ENCODE assay signal across 8 mouse cellular contexts in the genomic region with DNA sequence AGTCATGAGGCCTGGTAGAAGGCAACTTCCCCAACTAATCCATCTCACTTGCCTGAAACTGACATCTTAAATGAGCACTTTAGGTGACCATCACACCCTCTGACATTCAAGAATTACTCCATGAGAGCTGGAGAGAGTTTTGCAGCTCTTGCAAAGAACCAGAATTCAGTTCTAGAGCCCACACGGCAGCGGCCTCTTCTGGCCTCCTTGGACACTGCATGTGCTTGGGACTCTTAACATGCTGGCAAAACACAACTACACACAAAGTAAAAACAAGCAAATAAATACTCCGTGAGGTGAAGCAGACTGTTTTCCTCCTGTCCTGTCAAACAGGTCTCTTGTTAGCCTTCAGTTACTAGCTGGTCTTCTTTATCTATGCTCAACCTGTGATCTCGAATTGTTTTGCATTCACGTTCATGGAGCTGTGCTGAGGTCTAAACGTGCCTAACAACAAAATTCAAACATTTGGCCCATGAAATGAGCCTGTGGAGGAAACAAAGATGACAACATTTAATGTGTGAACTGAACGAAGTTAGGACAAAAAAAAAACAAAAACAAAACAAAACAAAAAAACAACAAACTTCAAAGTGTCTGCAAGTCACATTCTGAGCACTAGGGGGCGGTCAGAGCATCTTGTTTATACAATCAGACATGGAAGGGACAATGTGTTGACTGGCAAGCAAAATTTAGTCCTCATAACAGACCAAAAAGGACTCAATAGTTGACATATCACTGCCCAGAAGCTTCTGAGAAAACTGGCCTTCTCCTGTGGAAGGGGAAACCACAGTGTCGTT. TPM values are rescaled to one million over a fixed set of nuclear protein-coding genes. Genes with fewer than 3 reads are reported as not detected.
DNase-seq lines count a peak whose midpoint lies in the region; ATAC-seq lines count a peak whose summit lies in the region.
"Not testable (repeated sequence)": the region's sequence is repeated elsewhere in the genome, so short reads cannot be mapped to it uniquely, and the experiment has no call there.
"Had no signal": no experiment of that assay in that cellular context is flagged by ENCODE, and none has a peak within 500 bp of the region (broad histone marks: within the 10 kb centered on the region; RNA-seq: fewer than 3 reads in every experiment).

No protein-coding gene starts in this region.

- ATAC-seq in frontal cortex, adult (ENCODE audit: low TSS enrichment): peak; percentile 87
- ATAC-seq in megakaryocyte, adult 5-6 weeks (ENCODE audit: poor library complexity, severe bottlenecking): peak; percentile 92

- intact Hi-C loops in left cerebral cortex, postnatal 25 days (cut with DNase I): not testable (repeated sequence)

- DNase-seq in ZHBTc4 (ENCODE audit: low read depth, low spot score): peak; percentile 69
- DNase-seq in cerebellum, adult 9-10 months: peak; percentile 39
- peak; percentile 83 for DNase-seq in induced T-regulatory cell, adult 2 months (ENCODE audit: low read depth)
- DNase-seq in left cerebral cortex, postnatal 25 days (ENCODE audit: low spot score in 2 of 2): peak; percentile 10 to 12
- DNase-seq in right cerebral cortex, postnatal 4 days: peak; percentile 23

RNA-seq across cellular contexts. Expression of a gene that starts 16.3 kb away (rescaled TPM):
- total RNA-seq in left cerebral cortex, postnatal 25 days (2021): not detected
- total RNA-seq in megakaryocyte, adult 5-6 weeks (2015): 0.13 TPM in 1 of 2 replicates, not detected in the other
- 0.18 TPM in 1 of 2 replicates, not detected in the other for total RNA-seq in megakaryocyte, adult 5-6 weeks (2017)
- total RNA-seq: layer of hippocampus, adult 18-20 months had no signal

RNA-seq across cellular contexts. Expression of a gene that starts 17.4 kb away (rescaled TPM):
- total RNA-seq in left cerebral cortex, postnatal 25 days (2021): not detected
- total RNA-seq in megakaryocyte, adult 5-6 weeks (2015): not detected in 2 replicates
- not detected in 2 replicates for total RNA-seq in megakaryocyte, adult 5-6 weeks (2017)
- total RNA-seq: layer of hippocampus, adult 18-20 months had no signal

RNA-seq across cellular contexts. Expression of a gene that starts 50.8 kb away (rescaled TPM):
- total RNA-seq in left cerebral cortex, postnatal 25 days (2021): not detected
- total RNA-seq in megakaryocyte, adult 5-6 weeks (2015): not detected in 2 replicates
- not detected in 2 replicates for total RNA-seq in megakaryocyte, adult 5-6 weeks (2017)
- total RNA-seq: layer of hippocampus, adult 18-20 months had no signal

Comparison
In these comparisons a context has a peak if more than half of its experiments do, and no peak if none do; other contexts are left out.
1. Peak in every context shown above with its lines: DNase-seq and ATAC-seq.
2. DNase-seq: peak in every context shown above with its lines; median percentile 83 in induced T-regulatory cell, adult 2 months; 69 in ZHBTc4; 39 in cerebellum, adult 9-10 months; 23 in right cerebral cortex, postnatal 4 days; 11 in left cerebral cortex, postnatal 25 days.